Mouse (Mus musculus) kidney, adult 2 months (tissue): ENCODE results near the gene Stmn1. TPM values are rescaled to one million over a fixed set of nuclear protein-coding genes. Genes with fewer than 3 reads are reported as not detected.

ENCODE experiments used
- DNase-seq: peaks from one replicate; pipeline ENCODE4 v3.0.0; 2021
- H3K27ac ChIP-seq: fragments of 200-500 bp; 2 replicates; pipeline ENCODE4 v1.5.1; 2012; ENCODE audit warnings: low read depth, low read length, control low read depth, inconsistent platforms; ENCODE audit not compliant: insufficient read depth
- H3K27me3 ChIP-seq: fragments of 200-500 bp; replicated peaks from 2 replicates; pipeline ENCODE4 v1.6.1; 2012; ENCODE audit warnings: mild to moderate bottlenecking, moderate library complexity, low read length, inconsistent platforms; ENCODE audit not compliant: control insufficient read depth, insufficient read depth
- H3K36me3 ChIP-seq: fragments of 200-500 bp; 2 replicates; pipeline ENCODE4 v1.6.1; 2012; ENCODE audit warnings: mild to moderate bottlenecking, moderate library complexity, low read length, inconsistent platforms; ENCODE audit not compliant: control insufficient read depth, insufficient read depth
- H3K4me1 ChIP-seq: fragments of 200-500 bp; 2 replicates; pipeline ENCODE4 v1.6.1; 2011; ENCODE audit warnings: low read length; ENCODE audit not compliant: control insufficient read depth, insufficient read depth
- H3K4me3 ChIP-seq: fragments of 200-500 bp; 2 replicates; pipeline ENCODE4 v1.5.1; 2011; ENCODE audit warnings: mild to moderate bottlenecking, low read depth, low read length, control low read depth; ENCODE audit not compliant: insufficient read depth
- CTCF ChIP-seq: fragments of 200-500 bp; conservative IDR thresholded peaks from 2 replicates; pipeline ENCODE4 v1.5.1; 2011; ENCODE audit warnings: low read depth, mild to moderate bottlenecking, control low read depth, low read length, moderate library complexity, mixed read lengths; ENCODE audit not compliant: insufficient read depth, insufficient read length
- POLR2A ChIP-seq: fragments of 200-500 bp; IDR thresholded peaks from one replicate; pipeline ENCODE4 v1.6.1; 2011; ENCODE audit warnings: low read depth, low read length, control low read depth
- WGBS: fragments of 180-500 bp; shearing (Covaris S2); methylation state at CpG from one replicate; pipeline ENCODE4 v1.1.7; 2018; 5-methylcytosine and 5-hydroxymethylcytosine counted together
- polyA plus RNA-seq: library from polyadenylated mRNA; depleted of rRNA; stranded (reverse); fragments of >200 nt; gene quantifications from 2 replicates; pipeline ENCODE4 v1.2.3, GENCODE M21; 2012; rRNA removed

Gene Stmn1
- 9.8 and 24.9 TPM in 2 replicates for polyA plus RNA-seq

DNA sequence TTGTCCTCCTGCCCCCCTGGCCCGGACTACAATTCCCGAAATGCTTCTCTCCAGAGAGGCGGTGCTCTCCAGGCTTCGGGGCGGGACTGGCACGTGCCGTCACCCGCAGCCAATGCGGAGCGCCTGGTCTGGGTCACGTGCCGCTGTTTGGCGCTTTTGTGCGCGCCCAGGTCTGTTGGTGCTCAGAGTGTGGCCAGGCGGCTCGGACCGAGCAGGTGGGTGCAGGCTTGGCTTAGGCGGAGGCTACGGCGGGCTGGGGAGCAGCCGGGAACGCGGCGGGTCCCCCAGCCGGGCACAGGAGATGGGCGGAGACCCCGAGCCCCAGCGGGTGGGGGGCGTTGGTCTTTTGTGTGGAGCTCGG lies at the start of gene Stmn1:
TSS of gene Stmn1 (plus strand) at position 106 of the 361 bp plus-strand sequence.
- Histone ChIP-seq H3K36me3 (no peaks in the 10 kb centered on the region), H3K27ac (no peak within 1 kb of the TSS), H3K4me3 (peak within 1 kb of the TSS; percentile 71), H3K27me3 (no peaks in the 10 kb centered on the region), H3K4me1 (peaks cover 5% of the 10 kb centered on the region; the same call in 1 of the 2 replicates)
- DNase-seq = peak; percentile 97
- TF ChIP-seq POLR2A = peak; percentile 91
- no peak for TF ChIP-seq CTCF
- 0% methylated on average over 29 of the region's 31 CpGs for WGBS

DNA sequence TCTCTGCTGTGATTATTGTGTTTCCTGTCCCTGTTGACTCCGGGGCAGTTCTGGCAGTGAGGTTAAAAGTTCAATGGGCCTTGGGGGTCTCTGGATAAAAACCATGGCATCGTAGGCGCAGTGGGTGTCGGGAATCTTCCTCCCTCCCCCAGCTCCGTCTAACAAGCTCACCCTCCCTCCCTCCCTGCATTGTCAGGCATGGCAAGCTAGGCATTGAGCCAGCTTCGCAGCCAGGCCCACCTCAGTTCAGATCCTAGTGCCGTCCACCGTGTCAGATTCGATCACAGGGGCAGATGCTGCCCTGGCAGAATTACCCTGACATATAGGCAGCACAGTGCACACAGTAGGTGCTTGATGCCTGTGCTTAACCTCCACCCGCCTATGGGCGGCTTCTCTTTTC lies 46.1 kb upstream of the Stmn1 start:
- peaks cover 2% of the 10 kb centered on the region; the same call in 1 of the 2 replicates for H3K36me3 ChIP-seq
- no peaks in the 10 kb centered on the region for H3K4me1 ChIP-seq
- no peak overlapping the region for H3K27ac ChIP-seq
- H3K4me3 ChIP-seq = no peak overlapping the region
- no peak for DNase-seq
- WGBS = 58% methylated on average over 11 of the region's 11 CpGs
- H3K27me3 ChIP-seq = no peaks in the 10 kb centered on the region
- TF ChIP-seq POLR2A (no peak), CTCF (no peak)

DNA sequence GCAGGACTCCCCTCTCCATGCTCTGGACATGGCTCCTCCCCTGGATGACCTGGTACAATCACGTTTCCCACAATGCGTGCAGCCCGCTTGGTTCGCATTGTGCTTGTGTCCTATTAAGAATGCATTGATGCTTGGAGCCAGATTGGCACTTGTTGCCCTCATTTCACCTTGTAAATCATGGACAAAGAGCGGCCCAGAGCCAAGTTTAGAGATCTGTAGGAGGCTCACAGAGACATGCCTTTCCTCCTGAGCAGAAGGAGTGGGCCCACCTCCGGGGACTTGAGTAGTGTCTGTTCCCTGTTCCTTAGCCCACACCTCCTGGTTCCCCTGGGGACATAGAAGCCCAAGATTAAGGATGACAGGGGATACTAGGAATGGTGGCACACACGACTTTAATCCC lies 44.2 kb upstream of the Stmn1 start:
- no peak for DNase-seq
- Histone ChIP-seq H3K27me3 (no peaks in the 10 kb centered on the region), H3K27ac (no peak overlapping the region), H3K4me3 (no peak overlapping the region), H3K4me1 (no peaks in the 10 kb centered on the region), H3K36me3 (peaks cover 2% of the 10 kb centered on the region; the same call in 1 of the 2 replicates)
- TF ChIP-seq CTCF = no peak
- TF ChIP-seq POLR2A = no peak
- 87% methylated on average over 7 of the region's 7 CpGs for WGBS

DNA sequence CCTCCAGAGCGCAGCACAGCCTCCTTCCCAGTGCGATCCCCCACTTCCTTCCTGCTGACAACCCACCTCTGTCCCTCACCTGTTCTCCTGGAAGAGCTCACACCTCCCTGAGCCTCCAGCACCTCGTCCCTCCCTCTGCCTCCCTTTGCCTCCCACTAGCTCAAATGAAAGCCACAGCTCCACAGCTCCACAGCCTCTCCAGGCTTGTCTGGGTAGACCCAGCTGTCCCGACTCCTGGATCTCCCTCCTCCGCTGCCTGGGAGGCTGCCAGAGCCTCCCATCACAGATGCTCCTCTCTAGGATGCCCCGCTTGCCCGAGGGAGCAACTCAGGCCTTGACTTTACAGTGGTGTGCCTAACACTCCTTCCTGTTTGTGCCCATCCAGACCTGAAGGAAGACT lies 43.0 kb upstream of the Stmn1 start:
- Histone ChIP-seq H3K36me3 (peaks cover 2% of the 10 kb centered on the region; the same call in 1 of the 2 replicates), H3K4me1 (no peaks in the 10 kb centered on the region), H3K4me3 (no peak overlapping the region), H3K27ac (no peak overlapping the region), H3K27me3 (no peaks in the 10 kb centered on the region)
- 73% methylated on average over 7 of the region's 7 CpGs for WGBS
- DNase-seq = no peak
- TF ChIP-seq POLR2A (no peak), CTCF (no peak)

DNA sequence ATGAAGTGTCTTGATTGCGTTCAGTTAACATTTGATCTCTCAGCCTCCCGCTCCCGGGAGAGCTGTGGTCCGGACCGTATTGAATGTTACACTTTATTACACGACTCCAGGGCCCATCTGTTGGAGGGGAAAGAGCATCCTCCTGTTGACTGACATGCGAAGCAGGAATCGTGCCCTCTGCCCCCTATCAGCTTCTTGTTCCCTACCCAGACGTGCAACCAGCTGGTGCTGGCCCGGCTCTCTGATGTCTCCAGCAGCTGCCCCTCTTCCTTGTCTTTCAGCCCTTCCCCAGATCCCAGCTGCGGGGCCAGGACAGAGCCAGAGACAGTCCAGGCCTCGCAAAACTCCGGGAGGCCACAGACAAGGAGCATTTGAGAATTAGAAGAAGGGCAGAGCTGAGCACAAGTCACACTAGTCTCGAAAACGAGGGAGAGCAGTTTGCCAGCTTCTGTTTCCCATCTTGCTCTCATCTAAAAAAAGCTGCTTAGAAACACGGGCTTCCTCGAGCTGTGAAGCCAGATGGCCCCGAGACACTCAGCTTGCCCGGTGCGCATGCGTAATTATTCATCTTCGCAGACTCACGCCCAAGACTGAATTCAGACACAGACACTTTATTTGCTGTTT lies 37.6 kb upstream of the Stmn1 start:
- Histone ChIP-seq H3K27ac (no peak overlapping the region), H3K36me3 (peaks cover 2% of the 10 kb centered on the region; the same call in 1 of the 2 replicates), H3K27me3 (no peaks in the 10 kb centered on the region), H3K4me3 (no peak overlapping the region), H3K4me1 (no peaks in the 10 kb centered on the region)
- 22% methylated on average over 23 of the region's 23 CpGs for WGBS
- TF ChIP-seq CTCF = no peak
- no peak for TF ChIP-seq POLR2A
- peak; percentile 19 for DNase-seq

DNA sequence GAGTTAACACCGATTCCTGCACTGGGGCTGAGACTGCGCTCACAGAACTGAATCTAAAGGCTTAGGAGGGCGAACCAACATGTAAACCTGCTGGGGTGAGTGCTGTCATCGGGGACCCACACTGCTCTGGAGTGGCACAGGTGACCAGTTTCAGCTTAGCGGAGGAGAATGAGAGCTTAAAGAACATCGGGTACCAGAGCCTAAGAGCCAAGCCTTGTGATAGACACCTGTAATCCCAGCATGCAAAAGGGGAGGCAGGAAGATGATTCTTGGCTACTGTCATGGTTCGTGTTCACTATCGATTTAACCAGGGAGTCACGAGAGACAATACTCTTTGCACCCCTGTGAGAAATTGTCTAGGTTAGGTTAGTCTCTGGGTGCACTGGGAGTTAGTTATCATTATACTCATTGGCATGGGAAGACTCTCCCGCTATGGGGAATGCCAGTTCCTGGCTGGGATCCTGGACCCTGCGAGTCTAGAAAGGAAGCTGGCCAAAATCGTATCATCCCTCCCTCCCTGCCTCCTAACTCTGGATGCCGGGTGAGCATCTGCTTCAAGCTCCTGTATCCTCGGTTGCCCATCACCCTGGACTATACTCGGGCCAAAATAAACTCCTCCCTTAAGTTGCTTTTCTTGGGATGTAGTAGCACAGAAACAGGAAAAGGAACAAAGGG lies 35.3 kb upstream of the Stmn1 start:
- Histone ChIP-seq H3K27me3 (no peaks in the 10 kb centered on the region), H3K4me1 (no peaks in the 10 kb centered on the region), H3K36me3 (no peaks in the 10 kb centered on the region), H3K27ac (no peak overlapping the region), H3K4me3 (no peak overlapping the region)
- 79% methylated on average over 15 of the region's 15 CpGs for WGBS
- TF ChIP-seq CTCF (no peak), POLR2A (no peak)
- no peak for DNase-seq

DNA sequence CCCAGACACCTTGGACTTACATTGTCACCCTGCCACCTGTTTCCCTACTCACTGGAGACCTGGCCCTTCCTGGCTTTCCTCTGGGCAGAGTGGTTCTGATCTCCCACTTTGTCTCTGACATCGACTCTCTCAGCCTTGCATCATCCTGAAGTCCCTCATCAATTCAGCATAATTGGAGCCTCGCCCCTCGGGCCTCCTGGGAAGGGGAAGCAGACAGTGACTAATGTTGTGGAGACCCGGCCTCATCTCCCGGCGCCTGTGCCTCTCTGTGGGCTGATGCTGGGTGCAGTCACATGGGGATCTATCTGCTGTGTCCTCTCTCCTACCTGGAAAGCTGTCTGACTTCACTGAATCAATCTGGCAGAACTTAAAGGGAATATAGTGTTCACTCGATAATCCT lies 31.9 kb upstream of the Stmn1 start:
- TF ChIP-seq CTCF (no peak), POLR2A (no peak)
- no peak overlapping the region for H3K27ac ChIP-seq
- WGBS = 37% methylated on average over 7 of the region's 7 CpGs
- no peak overlapping the region for H3K4me3 ChIP-seq
- H3K4me1 ChIP-seq = no peaks in the 10 kb centered on the region
- H3K36me3 ChIP-seq = no peaks in the 10 kb centered on the region
- H3K27me3 ChIP-seq = no peaks in the 10 kb centered on the region
- no peak for DNase-seq
